Mouse (Mus musculus): Measurements from ENCODE around the gene Csf3. TPM values are rescaled to one million over a fixed set of nuclear protein-coding genes. Genes with fewer than 3 reads are reported as not detected.
"Not testable (repeated sequence)": the region's sequence is repeated elsewhere in the genome, so short reads cannot be mapped to it uniquely, and the experiment has no call there.

The Csf3 gene
- polyA plus RNA-seq (2012; rRNA removed): not detected in 2 replicates

DNA sequence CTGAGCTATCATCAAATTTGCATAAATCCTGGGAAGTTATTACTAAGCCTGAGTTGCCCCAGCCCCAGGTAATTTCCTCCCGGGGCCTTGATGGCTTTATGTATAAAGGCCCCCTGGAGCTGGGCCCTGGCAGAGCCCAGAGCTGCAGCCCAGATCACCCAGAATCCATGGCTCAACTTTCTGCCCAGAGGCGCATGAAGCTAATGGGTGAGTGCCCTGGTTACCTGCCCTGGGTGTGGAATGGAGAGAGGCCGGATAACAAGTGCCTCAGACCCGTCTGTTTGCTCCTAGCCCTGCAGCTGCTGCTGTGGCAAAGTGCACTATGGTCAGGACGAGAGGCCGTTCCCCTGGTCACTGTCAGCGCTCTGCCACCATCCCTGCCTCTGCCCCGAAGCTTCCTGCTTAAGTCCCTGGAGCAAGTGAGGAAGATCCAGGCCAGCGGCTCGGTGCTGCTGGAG, at the start of gene Csf3:
Gene Csf3, plus strand, starts transcription at position 51 of the 458 bp plus-strand sequence.
- TF ChIP-seq CTCF (IDR thresholded peaks at IDR 0.05; ENCODE audit: insufficient read depth, low read length) (no peak), POLR2A (IDR thresholded peaks at IDR 0.05; ENCODE audit: borderline replicate concordance, extremely low read depth, low read depth, low read length) (no peak)
- 59% methylated on average over 10 of the region's 10 CpGs for WGBS

GRCm38 (mm10) chr11:98655076-98655475, 46.0 kb upstream of the Csf3 start:
- peak; percentile 33 for DNase-seq
- H3K4me3 ChIP-seq (replicated peaks; ENCODE audit: extremely low read depth, low read depth, low read length); H3K4me1 ChIP-seq (ENCODE audit: control insufficient read depth, insufficient read depth, low read length): not testable (repeated sequence)
- WGBS: 14% methylated on average over 7 of the region's 7 CpGs
- TF ChIP-seq CTCF (IDR thresholded peaks at IDR 0.05; ENCODE audit: insufficient read depth, low read length): peak; percentile 58; the same call in 1 of the 2 replicates

More for the DNA sequence above, at the start of gene Csf3:
- no peaks in the 10 kb centered on the region for H3K4me1 ChIP-seq (ENCODE audit: control insufficient read depth, insufficient read depth, low read length)
- no peak within 1 kb of the TSS for H3K4me3 ChIP-seq (replicated peaks; ENCODE audit: extremely low read depth, low read depth, low read length)
- no peak for DNase-seq

DNA sequence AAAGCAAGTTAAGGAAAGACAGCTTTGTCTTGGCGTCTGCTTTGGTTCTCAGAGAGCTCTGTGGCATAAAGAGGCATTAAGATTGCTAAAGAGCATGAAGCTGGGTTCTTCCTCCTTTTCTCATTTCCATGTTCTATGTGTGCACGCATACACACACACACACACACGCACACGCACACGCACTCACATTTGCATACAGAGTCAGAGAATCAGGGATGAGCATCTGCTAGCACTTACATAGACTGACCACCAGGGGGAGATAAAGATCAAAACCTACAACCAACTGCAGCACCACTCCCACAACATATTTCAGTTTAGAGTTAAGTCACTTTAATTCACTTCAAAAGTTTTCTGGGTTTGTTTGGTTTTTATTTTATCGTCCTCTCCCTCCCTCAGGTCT, 40.5 kb upstream of the Csf3 start:
- no peak for DNase-seq
- no peak for TF ChIP-seq POLR2A (IDR thresholded peaks at IDR 0.05; ENCODE audit: borderline replicate concordance, extremely low read depth, low read depth, low read length)
- TF ChIP-seq CTCF (IDR thresholded peaks at IDR 0.05; ENCODE audit: insufficient read depth, low read length): 0 out of 2 replicates have a peak, but pooled peaks have one; percentile 19
- 6% methylated on average over 6 of the region's 6 CpGs for WGBS
- Histone ChIP-seq H3K4me1 (ENCODE audit: control insufficient read depth, insufficient read depth, low read length) (no peaks in the 10 kb centered on the region), H3K4me3 (replicated peaks; ENCODE audit: extremely low read depth, low read depth, low read length) (no peak overlapping the region)

DNA sequence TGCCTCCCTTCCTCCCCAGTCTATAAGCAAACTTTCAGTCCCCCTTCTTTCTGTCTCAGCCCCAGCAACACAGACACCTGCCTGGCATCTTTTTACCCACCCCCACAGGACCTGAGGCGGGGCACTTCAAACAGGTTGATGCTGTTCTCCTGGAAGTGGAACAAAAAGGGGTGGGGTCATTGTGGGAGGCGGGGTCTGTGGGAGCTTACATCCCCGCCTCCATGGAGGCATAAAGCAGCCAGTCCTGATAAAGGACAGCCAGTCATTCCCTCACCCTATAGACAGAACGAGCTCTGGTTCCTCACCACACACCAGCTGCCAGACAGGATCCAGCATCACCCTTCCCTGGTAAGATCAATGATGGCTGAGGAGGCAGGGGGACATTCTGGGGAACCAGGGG, 37.0 kb upstream of the Csf3 start, which contains the start of gene Gsdma:
Gene Gsdma, plus strand, starts transcription at position 261 of the 400 bp plus-strand sequence.
- TF ChIP-seq POLR2A (IDR thresholded peaks at IDR 0.05; ENCODE audit: borderline replicate concordance, extremely low read depth, low read depth, low read length) (no peak), CTCF (IDR thresholded peaks at IDR 0.05; ENCODE audit: insufficient read depth, low read length) (no peak)
- no peak for DNase-seq
- H3K4me1 ChIP-seq (ENCODE audit: control insufficient read depth, insufficient read depth, low read length): no peaks in the 10 kb centered on the region
- WGBS: 18% methylated on average over 4 of the region's 4 CpGs
- H3K4me3 ChIP-seq (replicated peaks; ENCODE audit: extremely low read depth, low read depth, low read length): no peak within 1 kb of the TSS

DNA sequence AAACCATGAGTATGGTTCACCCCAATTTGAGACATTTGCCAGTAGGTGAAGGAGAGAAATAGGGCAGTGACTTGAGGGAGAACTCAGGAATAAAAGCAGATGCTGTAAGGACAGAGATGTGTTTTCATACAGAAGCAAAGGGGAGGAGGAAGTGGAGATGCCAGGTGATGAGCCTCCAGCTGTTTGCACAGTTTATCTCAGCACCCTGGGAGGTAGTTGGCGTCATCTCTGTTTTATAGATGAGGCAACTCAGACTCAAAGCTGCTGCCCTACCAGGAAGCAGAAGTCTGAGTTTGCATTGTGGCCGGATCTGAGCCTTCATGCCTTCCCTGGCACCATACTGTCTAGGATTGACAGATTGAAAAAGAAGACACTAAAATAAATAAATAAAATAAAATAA, 32.1 kb upstream of the Csf3 start:
- 34% methylated on average over 2 of the region's 2 CpGs for WGBS
- TF ChIP-seq CTCF (IDR thresholded peaks at IDR 0.05; ENCODE audit: insufficient read depth, low read length) (no peak), POLR2A (IDR thresholded peaks at IDR 0.05; ENCODE audit: borderline replicate concordance, extremely low read depth, low read depth, low read length) (no peak)
- Histone ChIP-seq H3K4me1 (ENCODE audit: control insufficient read depth, insufficient read depth, low read length) (no peaks in the 10 kb centered on the region), H3K4me3 (replicated peaks; ENCODE audit: extremely low read depth, low read depth, low read length) (no peak overlapping the region)
- no peak for DNase-seq

DNA sequence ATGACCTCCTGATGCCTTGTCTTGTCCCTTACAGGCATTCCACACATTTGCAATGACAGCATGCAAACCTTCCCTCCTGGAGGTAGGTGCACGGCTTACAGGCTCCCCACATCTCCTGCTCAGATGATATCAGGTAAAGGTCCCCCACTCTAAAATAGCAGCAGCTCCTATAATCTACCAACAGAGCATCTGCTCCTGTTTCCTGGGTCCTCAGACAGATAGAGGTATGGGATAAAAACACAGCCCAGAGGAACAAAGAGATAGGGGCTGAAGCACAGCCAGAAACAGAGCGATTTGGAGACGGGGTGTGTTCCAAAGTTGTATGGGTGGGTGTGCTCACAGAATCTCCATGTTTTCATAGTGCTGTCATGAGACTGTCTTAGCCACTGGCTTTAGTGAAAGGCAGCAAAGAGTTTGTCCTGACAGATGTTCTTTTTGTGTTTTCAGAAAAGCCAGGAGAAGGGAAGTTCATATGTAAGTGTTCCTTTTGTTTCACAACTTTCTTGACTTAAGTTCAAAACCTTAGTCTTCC, 29.7 kb upstream of the Csf3 start:
- WGBS: 62% methylated on average over 3 of the region's 3 CpGs
- no peaks in the 10 kb centered on the region for H3K4me1 ChIP-seq (ENCODE audit: control insufficient read depth, insufficient read depth, low read length)
- TF ChIP-seq CTCF (IDR thresholded peaks at IDR 0.05; ENCODE audit: insufficient read depth, low read length) (no peak), POLR2A (IDR thresholded peaks at IDR 0.05; ENCODE audit: borderline replicate concordance, extremely low read depth, low read depth, low read length) (no peak)
- no peak overlapping the region for H3K4me3 ChIP-seq (replicated peaks; ENCODE audit: extremely low read depth, low read depth, low read length)
- no peak for DNase-seq

DNA sequence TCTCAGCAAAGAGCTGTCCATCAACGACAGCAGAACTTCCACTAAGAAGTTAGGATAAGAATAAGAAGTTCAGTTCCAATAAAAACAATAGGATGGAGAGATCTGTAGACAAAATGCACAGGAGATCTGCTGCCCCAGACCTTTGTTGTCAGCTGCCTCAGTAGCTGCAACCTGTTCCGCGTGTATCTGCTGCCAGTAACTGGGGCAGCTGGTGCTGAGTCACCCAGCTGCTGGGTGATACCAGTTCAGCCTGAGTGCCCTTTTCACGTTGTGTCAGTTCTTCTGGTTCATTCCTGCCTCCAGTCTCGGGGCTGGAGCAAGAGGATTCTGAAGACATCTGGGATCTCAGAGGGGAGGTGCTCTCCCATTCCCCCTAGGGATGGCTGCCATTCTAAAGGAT, 29.2 kb upstream of the Csf3 start:
- Histone ChIP-seq H3K4me3 (replicated peaks; ENCODE audit: extremely low read depth, low read depth, low read length) (no peak overlapping the region), H3K4me1 (ENCODE audit: control insufficient read depth, insufficient read depth, low read length) (no peaks in the 10 kb centered on the region)
- no peak for DNase-seq
- TF ChIP-seq CTCF (IDR thresholded peaks at IDR 0.05; ENCODE audit: insufficient read depth, low read length) (no peak), POLR2A (IDR thresholded peaks at IDR 0.05; ENCODE audit: borderline replicate concordance, extremely low read depth, low read depth, low read length) (no peak)
- 36% methylated on average over 5 of the region's 5 CpGs for WGBS

GRCm38 (mm10) chr11:98672482-98672881, 28.6 kb upstream of the Csf3 start:
- DNase-seq: no peak
- no peak overlapping the region for H3K4me3 ChIP-seq (replicated peaks; ENCODE audit: extremely low read depth, low read depth, low read length)
- H3K4me1 ChIP-seq (ENCODE audit: control insufficient read depth, insufficient read depth, low read length): no peaks in the 10 kb centered on the region
- WGBS: 51% methylated on average over 5 of the region's 5 CpGs
- TF ChIP-seq POLR2A (IDR thresholded peaks at IDR 0.05; ENCODE audit: borderline replicate concordance, extremely low read depth, low read depth, low read length): no peak
- no peak for TF ChIP-seq CTCF (IDR thresholded peaks at IDR 0.05; ENCODE audit: insufficient read depth, low read length)

- not testable (repeated sequence) for H3K4me3 ChIP-seq (replicated peaks; ENCODE audit: extremely low read depth, low read depth, low read length); H3K4me1 ChIP-seq (ENCODE audit: control insufficient read depth, insufficient read depth, low read length)
- peak; percentile 29; the same call in 1 of the 2 replicates for TF ChIP-seq CTCF (IDR thresholded peaks at IDR 0.05; ENCODE audit: insufficient read depth, low read length)
- DNase-seq: peak; percentile 36
- 5% methylated on average over 7 of the region's 7 CpGs for whole genome bisulfite sequencing
These were observed 27.9 kb upstream of the Csf3 start for GRCm38 (mm10) chr11:98673136-98673535.

- Histone ChIP-seq H3K4me3 (replicated peaks; ENCODE audit: extremely low read depth, low read depth, low read length) (no peak overlapping the region), H3K4me1 (ENCODE audit: control insufficient read depth, insufficient read depth, low read length) (no peaks in the 10 kb centered on the region)
- WGBS: 48% methylated on average over 7 of the region's 7 CpGs
- DNase-seq: no peak
- TF ChIP-seq CTCF (IDR thresholded peaks at IDR 0.05; ENCODE audit: insufficient read depth, low read length): no peak
- TF ChIP-seq POLR2A (IDR thresholded peaks at IDR 0.05; ENCODE audit: borderline replicate concordance, extremely low read depth, low read depth, low read length): no peak
These were observed 25.2 kb upstream of the Csf3 start for GRCm38 (mm10) chr11:98675829-98676363.
